Mouse (Mus musculus) heart, embryonic 11.5 days (tissue): ENCODE results near the gene Pom121l2. TPM values are rescaled to one million over a fixed set of nuclear protein-coding genes. Genes with fewer than 3 reads are reported as not detected.

ENCODE experiments used
- ATAC-seq: fragments of 200-750 bp; cut with Nextera tagmentation; replicated peaks from 2 replicates; pipeline ENCODE4 v1.8.0; 2017; ENCODE audit warnings: moderate library complexity; ENCODE audit not compliant: insufficient number of reproducible peaks, low FRiP score, low TSS enrichment
- H3K27ac ChIP-seq: fragments of 300-500 bp; sonication (generic); 2 replicates; pipeline ENCODE4 v1.5.1; 2014; ENCODE audit warnings: mild to moderate bottlenecking, low read depth, low read length
- H3K27me3 ChIP-seq: fragments of 300-500 bp; sonication (generic); 2 replicates; pipeline ENCODE4 v1.6.1; 2014; ENCODE audit warnings: mild to moderate bottlenecking, low read length, mixed read lengths; ENCODE audit not compliant: control insufficient read depth, insufficient read depth
- H3K36me3 ChIP-seq: fragments of 300-500 bp; sonication (generic); 2 replicates; pipeline ENCODE4 v1.6.1; 2014; ENCODE audit warnings: mild to moderate bottlenecking, low read length, moderate library complexity, mixed read lengths; ENCODE audit not compliant: control insufficient read depth, insufficient read depth
- H3K4me1 ChIP-seq: fragments of 300-500 bp; sonication (generic); 2 replicates; pipeline ENCODE4 v1.6.1; 2014; ENCODE audit warnings: low read length; ENCODE audit not compliant: control insufficient read depth, insufficient read depth
- H3K4me2 ChIP-seq: fragments of 300-500 bp; sonication (generic); 2 replicates; pipeline ENCODE4 v1.6.1; 2014; ENCODE audit warnings: mild to moderate bottlenecking, moderate library complexity
- H3K4me3 ChIP-seq: fragments of 300-500 bp; sonication (generic); 2 replicates; pipeline ENCODE4 v1.5.1; 2014; ENCODE audit warnings: low read depth, low read length
- H3K9ac ChIP-seq: fragments of 300-500 bp; sonication (generic); 2 replicates; pipeline ENCODE4 v1.6.1; 2014; ENCODE audit warnings: mild to moderate bottlenecking, low read depth, low read length, moderate library complexity
- H3K9me3 ChIP-seq: fragments of 300-500 bp; sonication (generic); replicated peaks from 2 replicates; pipeline ENCODE4 v1.6.1; 2016; ENCODE audit warnings: low read length; ENCODE audit not compliant: control insufficient read depth
- WGBS: fragments of 180-500 bp; shearing (Covaris S2); extraction: QIAGEN DNeasy Blood & Tissue Kit; methylation state at CpG from one replicate; pipeline ENCODE4 v1.1.7; 2014; ENCODE audit not compliant: insufficient replicate concordance; 5-methylcytosine and 5-hydroxymethylcytosine counted together
- polyA plus RNA-seq: library from polyadenylated mRNA; unstranded; fragments of >200 nt; fragmentation: Nextera tagmentation; extraction: Ambion mirVana; gene quantifications from 2 replicates; pipeline ENCODE4 v1.2.1, GENCODE M21; 2014

Pom121l2 gene
- polyA plus RNA-seq, 1 experiment from 2014 or later: not detected

DNA sequence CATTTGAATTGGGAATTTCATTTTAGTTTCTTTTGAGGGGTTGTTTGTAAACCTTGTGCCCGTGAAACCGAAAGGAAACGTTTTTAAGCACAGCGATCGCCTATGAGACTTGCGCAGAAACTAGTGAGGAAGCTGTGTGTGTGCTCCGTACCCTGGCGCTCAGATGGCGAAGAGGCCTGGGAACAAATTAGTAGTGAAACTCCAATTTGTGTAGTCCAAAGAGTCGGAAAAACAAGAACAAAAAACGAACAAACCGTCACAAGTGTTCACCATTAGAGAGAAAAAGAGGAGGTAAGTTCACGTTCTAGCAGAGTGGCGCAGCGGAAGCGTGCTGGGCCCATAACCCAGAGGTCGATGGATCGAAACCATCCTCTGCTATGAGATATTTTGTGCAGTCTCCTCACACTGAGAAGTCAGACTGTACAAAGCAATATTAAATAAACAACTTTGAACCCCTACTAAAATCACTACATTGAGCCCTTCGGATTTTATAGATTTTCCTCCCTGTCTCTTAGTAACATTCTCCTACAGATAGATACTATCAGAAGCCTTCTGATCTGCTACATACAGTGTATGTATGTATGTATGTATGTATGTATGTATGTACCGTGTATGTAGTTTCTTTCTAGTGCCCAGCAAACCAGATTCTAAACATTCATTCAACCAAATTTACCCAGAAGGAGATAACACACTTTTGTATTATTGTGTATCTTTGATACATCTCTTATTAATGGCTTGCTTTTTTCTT lies 6.1 kb upstream of the Pom121l2 start:
- no peaks in the 10 kb centered on the region for H3K9me3 ChIP-seq
- peak overlapping the region; percentile 66 for H3K4me3 ChIP-seq
- H3K4me2 ChIP-seq: peak overlapping the region; percentile 46
- peak; percentile 97 for ATAC-seq
- H3K27ac ChIP-seq: peak overlapping the region; percentile 73; the same call in 1 of the 2 replicates
- no peaks in the 10 kb centered on the region for H3K4me1 ChIP-seq
- H3K36me3 ChIP-seq: no peaks in the 10 kb centered on the region
- WGBS: 4% methylated on average over 20 of the region's 20 CpGs
- H3K27me3 ChIP-seq: peaks cover 6% of the 10 kb centered on the region
- H3K9ac ChIP-seq: peak overlapping the region; percentile 88

DNA sequence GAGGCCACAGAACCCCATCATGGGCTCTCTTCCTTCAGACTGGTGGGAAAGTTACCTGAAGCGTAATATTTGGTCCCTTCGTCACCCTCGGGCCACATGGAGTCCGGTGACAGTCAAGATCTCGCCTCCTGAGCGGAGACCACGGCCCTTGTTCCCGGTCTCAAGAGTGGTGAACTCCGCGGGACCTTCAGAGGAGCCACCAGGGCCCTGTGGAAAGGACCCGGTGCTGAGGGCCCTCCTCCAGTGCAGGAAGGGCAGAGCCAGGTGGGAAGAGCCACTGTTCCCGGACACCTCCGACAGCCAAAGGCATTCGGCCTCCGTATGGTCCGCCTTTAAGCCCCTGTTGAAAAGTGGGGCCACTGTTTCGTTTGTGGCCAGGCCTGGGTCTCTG lies 804 bp downstream of the Pom121l2 start:
- Histone ChIP-seq H3K27ac (no peak overlapping the region), H3K4me1 (peaks cover 3% of the 10 kb centered on the region; the same call in 1 of the 2 replicates), H3K36me3 (no peaks in the 10 kb centered on the region), H3K4me2 (peak overlapping the region; percentile 92), H3K4me3 (peak overlapping the region; percentile 54), H3K27me3 (peaks cover 62% of the 10 kb centered on the region), H3K9ac (peak overlapping the region; percentile 68), H3K9me3 (no peaks in the 10 kb centered on the region)
- 4% methylated on average over 17 of the region's 17 CpGs for WGBS
- ATAC-seq: no peak

DNA sequence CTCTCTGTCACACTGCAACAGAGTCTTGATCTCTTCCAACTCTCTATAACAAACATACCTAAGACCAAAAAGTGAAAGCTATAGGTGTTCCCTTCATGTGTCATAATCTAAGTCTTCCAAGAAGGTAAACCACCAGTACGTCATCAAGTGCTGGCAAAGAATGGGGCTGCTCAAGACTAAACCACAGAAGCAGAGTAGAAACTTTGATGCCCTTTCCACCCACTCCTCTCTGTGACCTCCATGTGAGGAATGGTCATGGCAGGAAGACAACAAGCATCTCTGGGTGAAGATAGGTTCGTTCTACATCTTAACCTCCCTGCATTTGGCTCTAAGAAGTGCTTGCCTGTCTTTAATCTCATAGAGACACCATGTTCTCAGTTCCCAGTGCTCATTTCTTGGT lies 3.5 kb downstream of the Pom121l2 start:
- Histone ChIP-seq H3K9me3 (no peaks in the 10 kb centered on the region), H3K27ac (no peak overlapping the region), H3K4me3 (no peak overlapping the region), H3K9ac (no peak overlapping the region), H3K4me2 (no peak overlapping the region), H3K27me3 (peaks cover 56% of the 10 kb centered on the region), H3K4me1 (peaks cover 3% of the 10 kb centered on the region; the same call in 1 of the 2 replicates), H3K36me3 (no peaks in the 10 kb centered on the region)
- ATAC-seq: no peak
- WGBS: 79% methylated on average over 2 of the region's 2 CpGs

DNA sequence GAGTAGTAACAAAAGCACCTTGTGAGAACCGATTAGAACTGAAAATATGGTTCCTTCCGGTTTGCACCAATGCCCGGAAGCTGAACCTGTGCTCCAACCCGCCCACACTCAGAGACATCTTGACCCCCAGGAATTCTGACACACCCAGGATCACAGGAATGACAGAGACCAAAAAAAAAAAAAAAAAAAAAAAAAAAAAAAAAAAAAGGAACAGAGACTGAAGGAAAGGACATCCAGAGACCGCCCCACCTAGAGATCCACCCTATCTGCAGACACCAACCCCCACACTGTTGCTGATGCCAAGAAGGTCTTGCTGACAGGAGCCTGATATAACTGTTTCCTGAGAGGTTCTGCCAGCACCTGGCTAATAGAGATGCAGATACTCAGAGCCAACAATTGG lies 11.6 kb downstream of the Pom121l2 start:
- no peak overlapping the region for H3K4me2 ChIP-seq
- no peak for ATAC-seq
- H3K9ac ChIP-seq: no peak overlapping the region
- H3K36me3 ChIP-seq: no peaks in the 10 kb centered on the region
- no peaks in the 10 kb centered on the region for H3K4me1 ChIP-seq
- peaks cover 7% of the 10 kb centered on the region for H3K27me3 ChIP-seq
- no peak overlapping the region for H3K4me3 ChIP-seq
- H3K27ac ChIP-seq: no peak overlapping the region
- 0 out of 2 replicates have a peak, but pooled peaks cover 3% of the 10 kb centered on the region for H3K9me3 ChIP-seq
- 76% methylated on average over 5 of the region's 5 CpGs for WGBS

DNA sequence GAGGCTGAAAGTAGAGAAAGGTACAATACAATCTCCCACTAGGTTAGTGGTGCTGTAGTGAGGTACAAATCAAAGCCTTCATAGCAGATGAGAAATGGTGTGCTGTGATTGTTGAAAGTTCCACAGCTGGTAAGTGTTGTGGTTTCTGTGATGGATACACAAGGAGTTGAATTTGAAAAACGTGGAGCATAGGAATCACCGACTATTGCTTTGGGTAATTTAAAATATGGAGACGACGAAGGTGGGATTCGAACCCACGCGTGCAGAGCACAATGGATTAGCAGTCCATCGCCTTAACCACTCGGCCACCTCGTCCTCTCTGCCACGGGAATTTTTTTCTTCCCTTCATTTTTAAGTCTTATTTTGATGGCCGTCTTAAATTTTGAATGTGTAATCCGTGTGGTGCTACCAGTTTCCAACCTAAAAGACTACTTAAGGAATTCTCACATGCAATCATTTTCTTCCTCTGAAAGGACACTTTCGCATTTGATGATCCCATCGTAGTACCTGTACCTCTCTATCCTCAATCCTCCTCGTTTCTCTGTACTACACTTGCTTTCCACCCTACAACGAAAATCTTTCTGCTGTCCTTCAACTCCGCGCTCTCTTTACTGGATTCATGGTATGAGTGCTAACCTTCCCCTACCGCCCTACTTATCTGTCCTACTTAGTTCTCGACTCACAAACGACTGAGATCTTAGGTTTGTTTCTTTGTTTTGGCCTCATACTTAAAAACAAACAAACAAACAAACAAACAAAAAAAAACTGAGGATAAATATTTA lies 13.2 kb downstream of the Pom121l2 start:
- peaks cover 22% of the 10 kb centered on the region for H3K27me3 ChIP-seq
- 0 out of 2 replicates have a peak, but pooled peaks cover 3% of the 10 kb centered on the region for H3K9me3 ChIP-seq
- H3K4me1 ChIP-seq: no peaks in the 10 kb centered on the region
- no peak overlapping the region for H3K27ac ChIP-seq
- no peak overlapping the region for H3K9ac ChIP-seq
- peak overlapping the region; percentile 26 for H3K4me3 ChIP-seq
- H3K36me3 ChIP-seq: no peaks in the 10 kb centered on the region
- under 1% methylated on average over 22 of the region's 22 CpGs for WGBS
- H3K4me2 ChIP-seq: peak overlapping the region; percentile 79
- no peak for ATAC-seq

DNA sequence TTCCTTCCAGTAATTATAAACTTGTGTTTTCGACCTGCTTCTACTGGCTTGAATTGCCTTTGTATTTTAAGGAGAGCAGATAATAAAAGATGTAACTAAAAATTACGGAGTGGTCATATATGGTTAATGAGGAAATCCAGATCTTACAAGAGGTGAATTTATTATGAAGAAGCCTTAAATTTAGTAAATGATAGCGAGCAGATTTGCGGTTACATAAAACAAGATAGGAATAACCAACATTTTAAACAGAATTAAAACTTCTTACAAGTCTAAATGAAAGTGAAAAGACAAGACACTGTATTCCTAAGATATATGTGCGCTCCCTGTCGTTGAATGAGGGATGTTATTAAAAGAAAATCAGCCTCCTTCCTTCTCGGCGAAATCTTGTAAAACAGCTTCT lies 13.9 kb downstream of the Pom121l2 start:
- ATAC-seq: no peak
- Histone ChIP-seq H3K4me2 (peak overlapping the region; percentile 79), H3K4me3 (peak overlapping the region; percentile 57), H3K27me3 (peaks cover 30% of the 10 kb centered on the region), H3K27ac (no peak overlapping the region), H3K4me1 (no peaks in the 10 kb centered on the region), H3K9me3 (0 out of 2 replicates have a peak, but pooled peaks cover 3% of the 10 kb centered on the region), H3K36me3 (no peaks in the 10 kb centered on the region), H3K9ac (peak overlapping the region; percentile 43; the same call in 1 of the 2 replicates)
- 3% methylated on average over 8 of the region's 8 CpGs for WGBS

DNA sequence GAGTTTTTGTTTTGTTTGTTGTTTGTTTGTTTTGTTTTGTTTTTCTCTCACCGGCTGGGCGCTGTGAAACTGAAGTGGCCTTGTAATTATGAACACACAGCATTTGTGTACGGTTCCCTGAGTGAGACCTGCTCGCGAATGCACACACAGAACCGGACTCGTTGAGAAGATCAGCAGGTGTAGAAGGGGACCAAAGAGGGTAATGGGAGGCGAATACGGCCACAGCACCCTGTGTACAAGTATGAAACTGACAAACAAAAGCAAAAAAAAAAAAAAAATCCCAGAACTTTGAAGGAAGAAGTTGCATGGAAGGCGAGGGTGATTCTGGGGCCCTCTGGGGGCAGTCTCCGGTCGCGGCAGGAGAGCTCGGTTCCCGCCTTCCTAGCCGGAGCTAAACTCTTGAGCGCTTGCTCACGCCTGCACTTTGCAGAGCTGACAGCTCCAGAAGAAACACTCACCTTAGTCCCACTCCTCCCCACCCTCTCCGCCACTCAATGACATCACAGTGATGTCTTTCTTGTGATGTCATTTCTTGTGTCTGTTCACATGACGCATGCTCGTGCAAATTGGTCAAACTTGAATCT lies 14.4 kb downstream of the Pom121l2 start:
- Histone ChIP-seq H3K4me3 (peak overlapping the region; percentile 57), H3K27me3 (peaks cover 35% of the 10 kb centered on the region), H3K9ac (peak overlapping the region; percentile 43; the same call in 1 of the 2 replicates), H3K27ac (no peak overlapping the region), H3K4me2 (peak overlapping the region; percentile 79), H3K9me3 (0 out of 2 replicates have a peak, but pooled peaks cover 3% of the 10 kb centered on the region), H3K4me1 (no peaks in the 10 kb centered on the region), H3K36me3 (no peaks in the 10 kb centered on the region)
- no peak; the same call in 1 of the 2 replicates for ATAC-seq
- under 1% methylated on average over 21 of the region's 21 CpGs for WGBS

DNA sequence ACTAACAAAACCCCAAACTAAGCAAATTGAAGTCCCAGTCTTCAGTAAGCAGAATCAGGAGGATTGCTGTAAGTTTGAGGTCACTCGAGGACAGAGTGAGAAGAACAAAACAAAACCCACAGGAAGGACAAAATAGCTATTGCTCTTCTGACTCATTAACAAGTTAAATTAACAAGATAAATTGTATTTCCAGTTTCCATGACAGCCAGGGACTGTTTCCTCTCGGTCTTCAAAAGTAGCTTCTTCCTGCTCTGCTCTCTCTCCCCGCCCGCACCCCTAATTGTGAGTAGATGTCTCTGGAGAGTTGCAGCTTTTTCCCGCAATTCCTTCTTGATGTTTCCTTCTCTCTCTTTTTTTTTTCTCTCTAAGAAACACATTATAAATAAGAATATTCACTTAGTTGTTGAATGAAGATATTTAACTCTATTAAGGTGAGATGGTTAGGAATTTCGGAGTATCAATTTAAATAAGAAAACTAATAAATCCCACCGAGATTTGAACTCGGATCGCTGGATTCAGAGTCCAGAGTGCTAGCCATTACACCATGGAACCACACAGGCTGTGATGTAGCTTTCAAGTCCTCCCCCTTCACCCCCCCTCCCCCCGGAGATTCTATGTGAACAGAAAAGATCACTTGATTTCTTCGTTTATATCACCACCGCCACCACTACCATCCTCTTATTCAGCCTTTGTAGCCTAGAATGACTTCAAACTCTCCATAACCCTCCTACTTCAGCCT lies 15.3 kb downstream of the Pom121l2 start:
- Histone ChIP-seq H3K27ac (no peak overlapping the region), H3K4me2 (peak overlapping the region; percentile 79), H3K4me1 (no peaks in the 10 kb centered on the region), H3K9ac (no peak overlapping the region), H3K27me3 (peaks cover 43% of the 10 kb centered on the region), H3K9me3 (0 out of 2 replicates have a peak, but pooled peaks cover 2% of the 10 kb centered on the region), H3K4me3 (peak overlapping the region; percentile 57), H3K36me3 (no peaks in the 10 kb centered on the region)
- WGBS: 2% methylated on average over 12 of the region's 12 CpGs
- ATAC-seq: no peak
